Mouse (Mus musculus): ENCODE measurements around the gene Sgo2a.
"Not testable (repeated sequence)": the region's sequence is repeated elsewhere in the genome, so short reads cannot be mapped to it uniquely, and the experiment has no call there.

The Sgo2a gene

GRCm38 (mm10) chr1:58031160-58031769 is 35.5 kb downstream of the Sgo2a start:
- DNase-seq (ENCODE audit: low read depth), result peak; percentile 89

GRCm38 (mm10) chr1:58037306-58037705 is 41.5 kb downstream of the Sgo2a start:
- not testable (repeated sequence) for DNase-seq (ENCODE audit: low read depth)

- no peak for DNase-seq (ENCODE audit: low read depth)
These were observed 49.3 kb downstream of the Sgo2a start for GRCm38 (mm10) chr1:58045076-58045475.

GRCm38 (mm10) chr1:58045546-58045945 is 49.8 kb downstream of the Sgo2a start:
- no peak for DNase-seq (ENCODE audit: low read depth)

GRCm38 (mm10) chr1:58046721-58047290 is 51.0 kb downstream of the Sgo2a start:
- no peak for DNase-seq (ENCODE audit: low read depth)

- DNase-seq (ENCODE audit: low read depth), result no peak
These were observed 53.4 kb downstream of the Sgo2a start for GRCm38 (mm10) chr1:58049126-58049525.

GRCm38 (mm10) chr1:58055598-58055997 is 59.8 kb downstream of the Sgo2a start:
- no peak for DNase-seq (ENCODE audit: low read depth)

GRCm38 (mm10) chr1:58056074-58056807 is 60.5 kb downstream of the Sgo2a start:
- no peak for DNase-seq (ENCODE audit: low read depth)

- no peak for DNase-seq (ENCODE audit: low read depth)
These were observed 61.2 kb downstream of the Sgo2a start for GRCm38 (mm10) chr1:58056939-58057338.

- no peak for DNase-seq (ENCODE audit: low read depth)
These were observed 63.1 kb downstream of the Sgo2a start for GRCm38 (mm10) chr1:58058846-58059245.

- DNase-seq (ENCODE audit: low read depth), result no peak
These were observed 66.4 kb downstream of the Sgo2a start for GRCm38 (mm10) chr1:58062131-58062530.

- DNase-seq (ENCODE audit: low read depth), result no peak
These were observed 69.4 kb downstream of the Sgo2a start for GRCm38 (mm10) chr1:58065151-58065550.

GRCm38 (mm10) chr1:58065606-58066005 is 69.8 kb downstream of the Sgo2a start:
- DNase-seq (ENCODE audit: low read depth), result no peak

GRCm38 (mm10) chr1:58069181-58069580 is 73.4 kb downstream of the Sgo2a start:
- no peak for DNase-seq (ENCODE audit: low read depth)

- no peak for DNase-seq (ENCODE audit: low read depth)
These were observed 74.3 kb downstream of the Sgo2a start for GRCm38 (mm10) chr1:58070091-58070490.

- no peak for DNase-seq (ENCODE audit: low read depth)
These were observed 75.2 kb downstream of the Sgo2a start for GRCm38 (mm10) chr1:58071006-58071405.

GRCm38 (mm10) chr1:58071509-58071908 is 75.7 kb downstream of the Sgo2a start:
- DNase-seq (ENCODE audit: low read depth), result no peak

GRCm38 (mm10) chr1:58072416-58072815 is 76.6 kb downstream of the Sgo2a start:
- no peak for DNase-seq (ENCODE audit: low read depth)

- no peak for DNase-seq (ENCODE audit: low read depth)
These were observed 77.4 kb downstream of the Sgo2a start for GRCm38 (mm10) chr1:58072991-58073730.

GRCm38 (mm10) chr1:58074266-58074665 is 78.5 kb downstream of the Sgo2a start:
- no peak for DNase-seq (ENCODE audit: low read depth)

Measured in 416B (cell line).